Mouse (Mus musculus) MEL (cell line): ENCODE data around the gene Ccl26. TPM values are rescaled to one million over a fixed set of nuclear protein-coding genes. Genes with fewer than 3 reads are reported as not detected.

Experiments used
- DNase-seq: peaks from one replicate; pipeline ENCODE4 v3.0.0; 2011; ENCODE audit warnings: low read depth, low spot score
- H3K27ac ChIP-seq: 2 replicates; pipeline ENCODE4 v1.5.1; 2012; ENCODE audit warnings: low read depth, mild to moderate bottlenecking, control low read depth, low read length, moderate library complexity; ENCODE audit not compliant: control insufficient read depth
- H3K27me3 ChIP-seq, 2 experiments: fragments of 150-350 bp in 1 of 2; sonication (generic) in 1 of 2; 2 replicates each; pipeline ENCODE4 v1.6.1; 2012; ENCODE audit warnings: low read length in 2 of 2, mild to moderate bottlenecking in 2 of 2, improper control_type of control experiment in 1 of 2, moderate library complexity in 1 of 2; ENCODE audit not compliant: insufficient read depth in 2 of 2, control insufficient read depth in 1 of 2
- H3K36me3 ChIP-seq, 2 experiments: 2 replicates each; pipeline ENCODE4 v1.6.1; 2012 to 2014; ENCODE audit warnings: low read length in 2 of 2, improper control_type of control experiment in 1 of 2, inconsistent platforms in 1 of 2, mild to moderate bottlenecking in 1 of 2; ENCODE audit not compliant: insufficient read depth in 2 of 2, control insufficient read depth in 1 of 2
- H3K4me1 ChIP-seq, 2 experiments: fragments of 150-350 bp in 1 of 2; sonication (generic) in 1 of 2; 2 replicates each; pipeline ENCODE4 v1.6.1; 2012; ENCODE audit warnings: low read length in 2 of 2, improper control_type of control experiment in 1 of 2, mild to moderate bottlenecking in 1 of 2; ENCODE audit not compliant: insufficient read depth in 2 of 2, control insufficient read depth in 1 of 2
- H3K4me3 ChIP-seq, 2 experiments: fragments of 150-350 bp in 1 of 2; sonication (generic) in 1 of 2; 2 replicates each; pipeline ENCODE4 v1.5.1; 2012; ENCODE audit warnings: low read depth in 2 of 2, low read length in 2 of 2, mild to moderate bottlenecking in 2 of 2, moderate library complexity in 2 of 2, control low read depth in 1 of 2, improper control_type of control experiment in 1 of 2; ENCODE audit not compliant: control insufficient read depth in 1 of 2, insufficient read depth in 1 of 2
- H3K79me2 ChIP-seq: 2 replicates; pipeline ENCODE4 v1.6.1; 2012; ENCODE audit warnings: mild to moderate bottlenecking, low read length, moderate library complexity; ENCODE audit not compliant: control insufficient read depth, poor library complexity, insufficient read depth
- H3K9ac ChIP-seq: 2 replicates; pipeline ENCODE4 v1.6.1; 2012; ENCODE audit warnings: low read depth, mild to moderate bottlenecking, control low read depth, low read length, moderate library complexity; ENCODE audit not compliant: control insufficient read depth, poor library complexity, severe bottlenecking
- H3K9me3 ChIP-seq: fragments of 150-350 bp; sonication (generic); replicated peaks from 2 replicates; pipeline ENCODE4 v1.6.1; 2012; ENCODE audit warnings: mild to moderate bottlenecking, low read length, improper control_type of control experiment, moderate library complexity; ENCODE audit not compliant: insufficient read depth
- CHD2 ChIP-seq: IDR thresholded peaks from 2 replicates; pipeline ENCODE4 v1.6.1; 2011; ENCODE audit warnings: low read length, improper control_type of control experiment
- CTCF ChIP-seq, 3 experiments: IDR thresholded peaks in 2 of 3; conservative IDR thresholded peaks in 1 of 3; 2 replicates each; pipeline ENCODE4 v1.5.1; 2011 to 2012; ENCODE audit warnings: low read length in 3 of 3, low read depth in 2 of 3, mild to moderate bottlenecking in 2 of 3, improper control_type of control experiment in 1 of 3, inconsistent platforms in 1 of 3, mixed read lengths in 1 of 3, moderate library complexity in 1 of 3; ENCODE audit not compliant: control insufficient read depth in 1 of 3, insufficient read depth in 1 of 3, poor library complexity in 1 of 3, severe bottlenecking in 1 of 3
- E2F4 ChIP-seq: IDR thresholded peaks from 2 replicates; pipeline ENCODE4 v1.6.1; 2011; ENCODE audit warnings: low read depth, low read length, improper control_type of control experiment, borderline replicate concordance
- EP300 ChIP-seq, 2 experiments: IDR thresholded peaks; 2 replicates each; pipeline ENCODE4 v1.6.1; 2011; ENCODE audit warnings: improper control_type of control experiment in 2 of 2, low read length in 2 of 2, low read depth in 1 of 2, mild to moderate bottlenecking in 1 of 2
- GABPA ChIP-seq: IDR thresholded peaks from 2 replicates; pipeline ENCODE4 v1.6.1; 2012; ENCODE audit warnings: low read depth, mild to moderate bottlenecking, inconsistent platforms, low read length, improper control_type of control experiment, moderate library complexity
- HCFC1 ChIP-seq: IDR thresholded peaks from 2 replicates; pipeline ENCODE4 v1.6.1; 2012; ENCODE audit warnings: low read depth, mild to moderate bottlenecking, inconsistent platforms, low read length, improper control_type of control experiment, moderate library complexity
- JUND ChIP-seq: IDR thresholded peaks from 2 replicates; pipeline ENCODE4 v1.6.1; 2011; ENCODE audit warnings: low read depth, mild to moderate bottlenecking, improper control_type of control experiment, low read length
- MAFK ChIP-seq: IDR thresholded peaks from 2 replicates; pipeline ENCODE4 v1.6.1; 2011; ENCODE audit warnings: low read depth, mild to moderate bottlenecking, low read length, improper control_type of control experiment, borderline replicate concordance
- MYB ChIP-seq: IDR thresholded peaks from 2 replicates; pipeline ENCODE4 v1.6.1; 2011; ENCODE audit warnings: mild to moderate bottlenecking, low read depth, low read length, improper control_type of control experiment
- POLR2AphosphoS2 ChIP-seq: IDR thresholded peaks from 2 replicates; pipeline ENCODE4 v1.6.1; 2011; ENCODE audit warnings: low read length, improper control_type of control experiment
- POLR2AphosphoS5 ChIP-seq: IDR thresholded peaks from 2 replicates; pipeline ENCODE4 v1.6.1; 2012; ENCODE audit warnings: low read depth, borderline replicate concordance, mild to moderate bottlenecking, inconsistent platforms, low read length, moderate library complexity, mixed read lengths
- RCOR1 ChIP-seq: IDR thresholded peaks from 2 replicates; pipeline ENCODE4 v1.6.1; 2012; ENCODE audit warnings: low read depth, mild to moderate bottlenecking, inconsistent platforms, low read length, improper control_type of control experiment
- SIN3A ChIP-seq: IDR thresholded peaks from 2 replicates; pipeline ENCODE4 v1.6.1; 2012; ENCODE audit warnings: low read length, improper control_type of control experiment, inconsistent platforms
- SMC3 ChIP-seq: IDR thresholded peaks from 2 replicates; pipeline ENCODE4 v1.6.1; 2011; ENCODE audit warnings: low read depth, low read length, improper control_type of control experiment
- TAL1 ChIP-seq: IDR thresholded peaks from 2 replicates; pipeline ENCODE4 v1.6.1; 2012; ENCODE audit warnings: mild to moderate bottlenecking, inconsistent platforms, low read length, moderate library complexity, mixed read lengths
- TBP ChIP-seq: IDR thresholded peaks from 2 replicates; pipeline ENCODE4 v1.8.0; 2011; ENCODE audit warnings: low read depth, low read length, improper control_type of control experiment
- TCF12 ChIP-seq: IDR thresholded peaks from 2 replicates; pipeline ENCODE4 v1.6.1; 2014; ENCODE audit warnings: low read depth, mild to moderate bottlenecking, inconsistent platforms, low read length, improper control_type of control experiment, moderate library complexity
- USF1 ChIP-seq: IDR thresholded peaks from 2 replicates; pipeline ENCODE4 v1.6.1; 2014; ENCODE audit warnings: low read depth, mild to moderate bottlenecking, inconsistent platforms, low read length, improper control_type of control experiment, moderate library complexity
- ZMIZ1 ChIP-seq: IDR thresholded peaks from 2 replicates; pipeline ENCODE4 v1.6.1; 2012; ENCODE audit warnings: low read depth, mild to moderate bottlenecking, inconsistent platforms, low read length, improper control_type of control experiment, moderate library complexity
- polyA plus RNA-seq, 2 experiments: library from polyadenylated mRNA; stranded (reverse) in 1 of 2; unstranded in 1 of 2; fragments of >175 nt in 1 of 2; fragments of >200 nt in 1 of 2; gene quantifications; 2 replicates each; pipeline versions ENCODE4 v1.2.1 to v1.2.4; 2012; ENCODE audit warnings: low replicate concordance in 2 of 2, low read depth in 1 of 2; ENCODE audit not compliant: insufficient read length in 2 of 2, insufficient read depth in 1 of 2, missing spikeins in 1 of 2
- total RNA-seq: library from RNA; depleted of rRNA; stranded (reverse); fragments of 300-350 nt; gene quantifications from 2 replicates; pipeline ENCODE4 v1.2.3, GENCODE M21; 2012; rRNA removed

Gene Ccl26
- not detected in 2 replicates for total RNA-seq
- not detected for polyA plus RNA-seq

DNA sequence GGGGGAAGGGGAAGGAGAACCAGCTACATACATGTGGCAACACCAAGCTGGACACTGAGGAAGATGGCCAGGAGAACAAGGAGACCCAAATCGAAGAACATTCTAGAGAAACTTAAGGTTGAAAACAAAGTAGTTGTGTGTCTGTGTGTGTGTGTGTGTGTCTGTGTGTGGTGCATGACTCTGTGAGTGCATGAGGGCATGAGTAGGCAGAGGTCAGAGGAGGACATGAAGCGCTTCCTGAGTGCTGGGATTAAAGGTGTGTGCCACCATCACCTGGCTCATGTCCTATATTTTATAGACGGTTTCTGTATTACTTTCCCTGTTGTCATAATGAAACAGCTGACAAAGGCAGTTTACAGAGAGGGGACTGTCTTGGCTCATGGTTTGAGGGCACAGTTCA is at the start of gene Ccl26:
Gene Ccl26 (minus strand): TSS at position 101 of the 400 bp plus-strand sequence.
- Histone ChIP-seq H3K36me3 (peaks cover 0 to 4% of the 10 kb centered on the region in 2 experiments; a peak in 2 of 4 replicates), H3K4me1 (peaks cover 3 to 8% of the 10 kb centered on the region in 2 experiments; a peak in 3 of 4 replicates), H3K79me2 (no peaks in the 10 kb centered on the region), H3K9me3 (no peaks in the 10 kb centered on the region), H3K27ac (no peak within 1 kb of the TSS), H3K27me3 (no peaks in the 10 kb centered on the region; a peak in 1 of 4 replicates), H3K4me3 (no peak within 1 kb of the TSS)
- no peak for TF ChIP-seq TBP
- TF ChIP-seq POLR2AphosphoS5 = no peak
- no peak for TF ChIP-seq USF1
- no peak for TF ChIP-seq MYB
- TF ChIP-seq POLR2AphosphoS2 = no peak
- TF ChIP-seq GABPA = no peak
- no peak for TF ChIP-seq E2F4
- TF ChIP-seq SIN3A = no peak
- no peak for TF ChIP-seq HCFC1
- no peak for TF ChIP-seq EP300 (IDR thresholded peaks at IDR 0.05; ENCODE audit: low read depth in 1 of 2, low read length in 2 of 2)
- TF ChIP-seq SMC3 = no peak
- no peak for TF ChIP-seq TCF12
- no peak for TF ChIP-seq CTCF (IDR thresholded peaks at IDR 0.05 in 2 of 3, conservative IDR thresholded peaks at IDR 0.05 in 1 of 3; ENCODE audit: control insufficient read depth in 1 of 3, insufficient read depth in 1 of 3, low read depth in 2 of 3, low read length in 3 of 3, poor library complexity in 1 of 3, severe bottlenecking in 1 of 3)
- no peak for TF ChIP-seq CHD2
- TF ChIP-seq TAL1 = no peak
- no peak for TF ChIP-seq MAFK
- TF ChIP-seq RCOR1 = no peak
- TF ChIP-seq JUND = no peak
- TF ChIP-seq, all 39 proteins: peak for 0
- no peak within 1 kb of the TSS for H3K9ac ChIP-seq
- DNase-seq = no peak

DNA sequence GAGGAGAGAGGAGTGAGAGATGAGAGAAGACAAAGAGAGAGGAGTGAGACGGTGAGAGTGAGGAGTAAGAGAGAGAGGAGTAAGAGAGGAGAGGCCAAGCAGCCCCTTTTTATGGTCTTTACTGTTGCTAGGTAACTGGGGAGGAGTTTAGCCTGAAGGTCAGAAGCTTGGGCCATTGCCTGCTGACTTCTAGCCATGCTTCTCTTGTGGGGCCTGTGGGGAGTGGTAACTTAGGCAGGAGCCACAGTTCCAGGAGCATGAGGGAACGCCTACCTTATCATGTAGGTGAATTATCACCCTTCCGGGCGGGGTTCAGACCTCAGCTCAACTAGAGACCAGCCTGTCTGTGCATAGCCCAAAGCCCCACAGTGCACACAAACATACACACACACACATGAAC is 46.4 kb upstream of the Ccl26 start:
- Histone ChIP-seq H3K9ac (no peak overlapping the region), H3K36me3 (no peaks in the 10 kb centered on the region), H3K79me2 (no peaks in the 10 kb centered on the region), H3K4me1 (no peaks in the 10 kb centered on the region)
- no peak for DNase-seq
- TF ChIP-seq POLR2AphosphoS2 = no peak
- TF ChIP-seq ZMIZ1 = no peak
- TF ChIP-seq, all 39 proteins: peak for 0
- no peaks in the 10 kb centered on the region for H3K27me3 ChIP-seq
- H3K4me3 ChIP-seq = no peak overlapping the region
- H3K27ac ChIP-seq = no peak overlapping the region
- no peaks in the 10 kb centered on the region for H3K9me3 ChIP-seq
